Mouse (Mus musculus): ENCODE data around the gene Eef1akmt2. TPM values are rescaled to one million over a fixed set of nuclear protein-coding genes. Genes with fewer than 3 reads are reported as not detected.

The Eef1akmt2 gene
- polyA plus RNA-seq, 1 experiment from 2014 or later: 66.5 TPM

DNA sequence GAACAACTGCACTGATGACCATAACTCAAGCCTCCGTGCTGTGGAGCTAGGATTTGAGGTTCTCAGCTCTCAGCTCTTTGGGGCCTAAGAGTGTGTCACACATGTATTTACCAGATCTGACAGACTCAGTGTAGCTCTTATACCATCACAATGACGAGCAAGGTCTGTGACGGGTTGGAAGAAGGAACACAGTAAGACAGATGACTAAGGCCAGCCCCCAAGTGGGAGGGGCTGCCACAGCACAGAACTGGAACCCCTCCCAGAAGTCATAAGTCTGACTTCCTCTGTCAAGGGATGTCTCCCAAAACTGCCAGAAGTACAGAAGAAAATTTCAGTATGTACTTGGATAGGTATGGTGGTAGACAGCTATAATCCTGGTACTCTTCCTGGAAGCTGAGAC, 48.5 kb downstream of the Eef1akmt2 start:
- ATAC-seq (ENCODE audit: insufficient read depth, low FRiP score, low TSS enrichment) (no peak), DNase-seq (ENCODE audit: low spot score) (no peak)
- WGBS: 75% methylated on average over 3 of the region's 3 CpGs
- no peak overlapping the region for H3K4me2 ChIP-seq (ENCODE audit: low read depth)
- no peaks in the 10 kb centered on the region; the same call in 1 of the 2 replicates for H3K36me3 ChIP-seq (ENCODE audit: control insufficient read depth, insufficient read depth, low read length)
- H3K4me1 ChIP-seq (ENCODE audit: control insufficient read depth, insufficient read depth, low read length): peaks cover 27% of the 10 kb centered on the region
- H3K27ac ChIP-seq (ENCODE audit: low read depth, low read length): no peak overlapping the region
- no peak overlapping the region for H3K4me3 ChIP-seq (ENCODE audit: low read depth, low read length)
- no peaks in the 10 kb centered on the region for H3K9me3 ChIP-seq (ENCODE audit: control insufficient read depth, low read length)
- H3K9ac ChIP-seq (ENCODE audit: low read length): no peak overlapping the region
- H3K27me3 ChIP-seq (ENCODE audit: control insufficient read depth, insufficient read depth, low read length): no peaks in the 10 kb centered on the region

DNA sequence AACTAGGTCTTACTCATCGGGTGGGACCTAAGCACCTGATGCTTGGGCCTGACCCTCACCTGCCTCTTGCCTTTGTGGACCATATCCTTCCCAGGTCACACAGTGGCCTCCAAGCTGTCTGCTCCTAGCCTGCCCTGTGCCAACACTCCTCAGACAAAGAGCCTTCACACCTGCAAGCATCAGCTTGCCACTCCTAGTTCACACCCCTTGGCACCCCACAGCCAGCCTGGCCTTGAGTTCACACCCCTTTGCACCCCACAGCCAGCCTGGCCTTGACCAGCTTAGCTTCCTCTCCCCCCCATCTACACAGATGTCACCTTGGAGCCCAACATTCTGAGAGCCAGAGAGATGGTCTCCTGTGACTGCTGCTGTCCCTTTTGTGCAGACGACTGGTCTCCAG, 49.1 kb downstream of the Eef1akmt2 start:
- H3K4me3 ChIP-seq (ENCODE audit: low read depth, low read length): no peak overlapping the region
- no peak overlapping the region for H3K4me2 ChIP-seq (ENCODE audit: low read depth)
- H3K27me3 ChIP-seq (ENCODE audit: control insufficient read depth, insufficient read depth, low read length): no peaks in the 10 kb centered on the region
- H3K27ac ChIP-seq (ENCODE audit: low read depth, low read length): no peak overlapping the region
- H3K4me1 ChIP-seq (ENCODE audit: control insufficient read depth, insufficient read depth, low read length): peaks cover 22% of the 10 kb centered on the region
- no peak overlapping the region for H3K9ac ChIP-seq (ENCODE audit: low read length)
- DNase-seq (ENCODE audit: low spot score) (no peak), ATAC-seq (ENCODE audit: insufficient read depth, low FRiP score, low TSS enrichment) (no peak)
- WGBS: 94% methylated on average over 2 of the region's 2 CpGs
- no peaks in the 10 kb centered on the region; the same call in 1 of the 2 replicates for H3K36me3 ChIP-seq (ENCODE audit: control insufficient read depth, insufficient read depth, low read length)
- no peaks in the 10 kb centered on the region for H3K9me3 ChIP-seq (ENCODE audit: control insufficient read depth, low read length)

DNA sequence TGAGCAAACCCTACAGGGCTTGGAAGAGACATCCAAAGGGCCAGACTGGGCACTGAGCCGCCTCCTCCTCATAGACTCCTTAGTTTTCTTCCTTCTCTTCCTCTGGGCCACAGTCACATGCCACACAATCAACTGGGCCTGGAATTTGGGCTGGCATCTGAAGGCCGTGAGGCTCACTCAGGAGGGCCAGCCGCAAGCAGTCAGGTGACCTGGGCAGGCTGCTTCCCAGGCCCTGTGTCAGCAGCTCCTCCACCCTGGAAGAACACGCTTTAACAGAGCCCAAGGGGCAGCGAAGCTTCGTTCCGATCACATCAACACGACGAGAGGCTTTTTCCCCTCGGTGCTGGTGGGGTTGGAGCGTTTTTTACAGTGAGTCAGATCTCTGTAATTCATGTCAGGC, 49.8 kb downstream of the Eef1akmt2 start:
- Histone ChIP-seq H3K9ac (ENCODE audit: low read length) (no peak overlapping the region; the same call in 1 of the 2 replicates), H3K9me3 (ENCODE audit: control insufficient read depth, low read length) (no peaks in the 10 kb centered on the region), H3K4me2 (ENCODE audit: low read depth) (no peak overlapping the region), H3K4me3 (ENCODE audit: low read depth, low read length) (no peak overlapping the region), H3K27ac (ENCODE audit: low read depth, low read length) (no peak overlapping the region), H3K4me1 (ENCODE audit: control insufficient read depth, insufficient read depth, low read length) (peaks cover 16% of the 10 kb centered on the region), H3K36me3 (ENCODE audit: control insufficient read depth, insufficient read depth, low read length) (no peaks in the 10 kb centered on the region; the same call in 1 of the 2 replicates), H3K27me3 (ENCODE audit: control insufficient read depth, insufficient read depth, low read length) (no peaks in the 10 kb centered on the region)
- ATAC-seq (ENCODE audit: insufficient read depth, low FRiP score, low TSS enrichment): no peak
- 90% methylated on average over 11 of the region's 11 CpGs for WGBS
- no peak for DNase-seq (ENCODE audit: low spot score)

DNA sequence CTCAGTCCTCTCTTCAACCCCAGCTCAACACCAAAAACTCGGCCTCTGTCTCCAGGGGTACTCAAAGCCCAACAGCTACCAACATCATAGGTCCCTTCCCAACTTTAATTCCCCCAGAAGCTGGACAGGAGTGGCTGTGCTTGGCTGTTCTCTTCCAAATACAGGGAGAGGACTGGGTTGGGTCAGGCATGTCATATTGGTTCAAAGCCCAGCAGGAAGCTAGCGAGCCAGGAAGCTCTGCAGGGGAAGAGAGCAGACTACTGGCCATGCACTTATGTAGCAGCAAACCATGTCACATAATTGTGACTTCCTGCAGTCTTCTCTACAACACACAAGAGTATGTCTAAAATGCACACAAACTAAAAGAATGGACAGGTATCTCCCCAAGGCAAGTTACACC, 50.4 kb downstream of the Eef1akmt2 start:
- no peak overlapping the region for H3K27ac ChIP-seq (ENCODE audit: low read depth, low read length)
- H3K4me1 ChIP-seq (ENCODE audit: control insufficient read depth, insufficient read depth, low read length): peaks cover 10% of the 10 kb centered on the region
- WGBS: 68% methylated on average over 2 of the region's 2 CpGs

DNA sequence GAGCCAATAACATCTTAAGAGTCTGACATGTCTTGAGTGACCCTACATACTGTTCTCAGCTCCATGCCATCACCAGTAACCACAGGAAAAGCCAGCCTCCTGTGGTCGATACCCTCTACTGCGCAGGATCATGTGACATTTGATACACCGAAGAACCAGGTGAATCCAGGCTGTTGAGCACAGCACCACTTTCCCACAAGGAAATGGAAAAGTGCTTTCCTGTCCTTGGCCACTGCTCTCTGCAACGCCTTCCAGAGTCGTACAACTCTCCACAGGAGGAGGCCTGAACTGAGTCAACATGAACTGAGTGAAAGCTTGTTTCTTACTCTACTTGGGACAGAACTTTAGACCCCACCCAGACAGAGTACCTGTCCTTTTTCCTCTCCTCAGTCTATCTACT, 51.0 kb downstream of the Eef1akmt2 start:
- WGBS: 82% methylated on average over 5 of the region's 5 CpGs
- no peak overlapping the region for H3K9ac ChIP-seq (ENCODE audit: low read length)

More for the DNA sequence above, 50.4 kb downstream of the Eef1akmt2 start:
- H3K27me3 ChIP-seq (ENCODE audit: control insufficient read depth, insufficient read depth, low read length): no peaks in the 10 kb centered on the region
- H3K9ac ChIP-seq (ENCODE audit: low read length): no peak overlapping the region
- no peak overlapping the region for H3K4me2 ChIP-seq (ENCODE audit: low read depth)
- no peaks in the 10 kb centered on the region for H3K9me3 ChIP-seq (ENCODE audit: control insufficient read depth, low read length)
- H3K4me3 ChIP-seq (ENCODE audit: low read depth, low read length): no peak overlapping the region
- no peak for ATAC-seq (ENCODE audit: insufficient read depth, low FRiP score, low TSS enrichment)
- DNase-seq (ENCODE audit: low spot score): no peak
- no peaks in the 10 kb centered on the region; the same call in 1 of the 2 replicates for H3K36me3 ChIP-seq (ENCODE audit: control insufficient read depth, insufficient read depth, low read length)

DNA sequence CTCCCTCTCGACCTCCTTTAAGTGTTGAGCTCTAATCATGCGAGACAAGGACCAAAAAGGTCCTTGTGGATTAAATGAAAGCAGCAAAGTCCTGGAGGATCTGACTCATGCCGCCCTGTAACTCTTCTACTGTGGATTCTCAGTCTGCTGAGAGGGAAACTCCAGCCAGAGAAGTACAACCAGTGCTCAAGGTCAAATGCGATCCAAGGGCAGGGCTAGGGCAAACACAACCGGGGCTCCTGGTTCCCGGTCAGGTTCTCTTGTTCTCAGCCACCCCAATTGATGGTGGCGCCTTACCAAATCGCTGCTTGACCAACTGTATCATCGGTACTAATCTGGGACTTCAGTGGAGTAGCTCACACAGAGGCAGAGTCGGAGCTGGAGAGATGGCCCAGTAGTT, 51.6 kb downstream of the Eef1akmt2 start:
- ATAC-seq (ENCODE audit: insufficient read depth, low FRiP score, low TSS enrichment): no peak
- H3K27me3 ChIP-seq (ENCODE audit: control insufficient read depth, insufficient read depth, low read length): no peaks in the 10 kb centered on the region
- no peaks in the 10 kb centered on the region; the same call in 1 of the 2 replicates for H3K36me3 ChIP-seq (ENCODE audit: control insufficient read depth, insufficient read depth, low read length)
- H3K9me3 ChIP-seq (ENCODE audit: control insufficient read depth, low read length): no peaks in the 10 kb centered on the region
- H3K27ac ChIP-seq (ENCODE audit: low read depth, low read length): no peak overlapping the region
- no peak overlapping the region for H3K4me3 ChIP-seq (ENCODE audit: low read depth, low read length)
- 0 out of 2 replicates have a peak, but pooled peaks cover 4% of the 10 kb centered on the region for H3K4me1 ChIP-seq (ENCODE audit: control insufficient read depth, insufficient read depth, low read length)
- WGBS: 91% methylated on average over 10 of the region's 10 CpGs
- DNase-seq (ENCODE audit: low spot score): no peak
- H3K9ac ChIP-seq (ENCODE audit: low read length): no peak overlapping the region
- no peak overlapping the region for H3K4me2 ChIP-seq (ENCODE audit: low read depth)

More for the DNA sequence above, 51.0 kb downstream of the Eef1akmt2 start:
- no peak overlapping the region for H3K4me2 ChIP-seq (ENCODE audit: low read depth)
- H3K36me3 ChIP-seq (ENCODE audit: control insufficient read depth, insufficient read depth, low read length): no peaks in the 10 kb centered on the region; the same call in 1 of the 2 replicates
- peaks cover 4% of the 10 kb centered on the region for H3K4me1 ChIP-seq (ENCODE audit: control insufficient read depth, insufficient read depth, low read length)
- H3K27me3 ChIP-seq (ENCODE audit: control insufficient read depth, insufficient read depth, low read length): no peaks in the 10 kb centered on the region
- H3K27ac ChIP-seq (ENCODE audit: low read depth, low read length): no peak overlapping the region
- DNase-seq (ENCODE audit: low spot score) (no peak), ATAC-seq (ENCODE audit: insufficient read depth, low FRiP score, low TSS enrichment) (no peak)
- H3K4me3 ChIP-seq (ENCODE audit: low read depth, low read length): no peak overlapping the region
- H3K9me3 ChIP-seq (ENCODE audit: control insufficient read depth, low read length): no peaks in the 10 kb centered on the region

DNA sequence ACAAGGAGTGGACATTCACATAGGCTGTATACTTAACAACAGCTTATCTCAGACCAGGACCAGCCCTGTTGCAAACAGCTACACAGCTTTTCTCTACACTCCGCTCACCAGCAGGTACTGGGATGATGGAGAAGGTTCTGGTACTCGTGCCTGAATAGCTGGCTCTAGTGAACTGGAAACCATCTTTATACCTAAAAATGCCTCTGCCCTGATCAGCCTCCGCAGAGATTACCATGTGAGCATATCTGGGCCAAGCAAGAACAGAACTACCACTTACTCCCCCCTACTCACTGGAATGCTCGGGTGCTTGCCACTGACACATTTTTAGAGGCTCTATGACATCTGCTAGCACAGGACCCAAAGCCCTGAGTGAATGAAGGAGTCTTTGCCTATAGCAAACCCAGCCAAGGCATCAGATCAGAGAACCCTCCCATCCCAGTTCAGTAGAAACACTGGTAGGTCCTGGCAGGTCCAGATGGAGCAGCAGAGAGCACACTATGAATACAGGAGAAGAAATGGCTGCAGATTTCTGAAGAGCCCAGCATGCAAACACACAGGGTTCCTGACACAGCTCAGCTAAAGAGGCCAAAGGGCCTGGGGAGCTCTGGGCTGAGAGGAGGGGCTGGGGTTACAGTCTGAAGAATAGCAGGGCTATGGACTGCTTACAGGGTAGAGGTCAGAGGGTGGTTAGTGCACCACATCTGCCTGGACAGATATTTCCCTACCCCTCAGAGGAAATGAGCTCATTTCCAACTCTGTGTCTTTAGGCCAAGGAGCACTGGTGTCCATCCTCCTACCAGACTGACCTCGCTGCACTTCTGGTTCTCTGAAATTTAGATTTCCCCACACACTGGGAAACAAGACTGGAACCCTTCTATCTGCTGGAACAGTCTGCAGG, 53.1 kb downstream of the Eef1akmt2 start:
- no peak for DNase-seq (ENCODE audit: low spot score)
- Histone ChIP-seq H3K4me3 (ENCODE audit: low read depth, low read length) (no peak overlapping the region), H3K4me2 (ENCODE audit: low read depth) (no peak overlapping the region), H3K9me3 (ENCODE audit: control insufficient read depth, low read length) (no peaks in the 10 kb centered on the region), H3K27me3 (ENCODE audit: control insufficient read depth, insufficient read depth, low read length) (no peaks in the 10 kb centered on the region), H3K4me1 (ENCODE audit: control insufficient read depth, insufficient read depth, low read length) (0 out of 2 replicates have a peak, but pooled peaks cover 4% of the 10 kb centered on the region), H3K36me3 (ENCODE audit: control insufficient read depth, insufficient read depth, low read length) (no peaks in the 10 kb centered on the region; the same call in 1 of the 2 replicates), H3K9ac (ENCODE audit: low read length) (no peak overlapping the region), H3K27ac (ENCODE audit: low read depth, low read length) (no peak overlapping the region)
- 87% methylated on average over 5 of the region's 5 CpGs for WGBS
- ATAC-seq (ENCODE audit: insufficient read depth, low FRiP score, low TSS enrichment): no peak

DNA sequence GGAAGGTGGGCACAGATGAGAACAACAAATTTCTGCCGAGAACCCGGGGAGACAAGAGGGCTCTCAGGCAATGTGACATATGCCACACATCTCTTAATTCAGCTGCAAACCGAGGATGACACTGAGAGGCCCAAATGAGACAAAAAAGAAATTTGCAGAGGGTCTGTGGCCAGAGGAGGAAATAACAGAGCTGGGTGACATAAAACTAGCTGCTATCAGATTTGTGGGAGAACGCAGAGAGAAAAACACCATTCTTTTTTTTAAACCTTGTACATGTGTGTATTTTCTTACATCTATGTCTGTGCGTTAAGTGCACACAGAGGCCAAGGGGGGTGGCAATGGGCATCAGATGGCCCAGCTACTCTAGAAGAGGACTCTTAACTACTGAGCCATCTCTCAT, 57.3 kb downstream of the Eef1akmt2 start:
- Histone ChIP-seq H3K27me3 (ENCODE audit: control insufficient read depth, insufficient read depth, low read length) (no peaks in the 10 kb centered on the region), H3K4me3 (ENCODE audit: low read depth, low read length) (no peak overlapping the region), H3K4me1 (ENCODE audit: control insufficient read depth, insufficient read depth, low read length) (peaks cover 3% of the 10 kb centered on the region; the same call in 1 of the 2 replicates), H3K9ac (ENCODE audit: low read length) (no peak overlapping the region), H3K4me2 (ENCODE audit: low read depth) (no peak overlapping the region), H3K36me3 (ENCODE audit: control insufficient read depth, insufficient read depth, low read length) (no peaks in the 10 kb centered on the region), H3K9me3 (ENCODE audit: control insufficient read depth, low read length) (no peaks in the 10 kb centered on the region), H3K27ac (ENCODE audit: low read depth, low read length) (no peak overlapping the region)
- WGBS: 94% methylated on average over 5 of the region's 5 CpGs
- no peak for ATAC-seq (ENCODE audit: insufficient read depth, low FRiP score, low TSS enrichment)
- no peak for DNase-seq (ENCODE audit: low spot score)

DNA sequence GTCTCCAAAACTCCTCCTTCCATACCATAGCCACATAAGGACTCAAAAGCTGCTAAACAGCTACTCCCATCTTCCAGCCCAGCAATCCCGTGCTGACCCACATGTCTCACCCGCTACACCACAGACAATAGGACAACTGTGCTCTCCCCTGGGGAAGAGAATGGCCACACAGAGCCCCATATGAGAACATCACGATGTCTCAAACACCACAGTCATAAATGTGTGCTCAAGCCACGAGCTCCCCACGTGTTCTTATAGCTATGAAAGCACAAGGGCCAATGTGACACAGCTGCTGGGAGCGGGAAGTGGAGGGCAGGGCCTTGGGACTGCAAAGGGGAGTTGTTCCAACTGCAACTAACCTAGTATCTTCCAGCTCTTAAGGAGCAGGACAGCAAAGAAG, 59.0 kb downstream of the Eef1akmt2 start:
- DNase-seq (ENCODE audit: low spot score) (no peak), ATAC-seq (ENCODE audit: insufficient read depth, low FRiP score, low TSS enrichment) (no peak)
- H3K36me3 ChIP-seq (ENCODE audit: control insufficient read depth, insufficient read depth, low read length): no peaks in the 10 kb centered on the region
- H3K4me2 ChIP-seq (ENCODE audit: low read depth): no peak overlapping the region
- H3K9me3 ChIP-seq (ENCODE audit: control insufficient read depth, low read length): no peaks in the 10 kb centered on the region
- H3K27me3 ChIP-seq (ENCODE audit: control insufficient read depth, insufficient read depth, low read length): no peaks in the 10 kb centered on the region
- H3K27ac ChIP-seq (ENCODE audit: low read depth, low read length): no peak overlapping the region
- no peak overlapping the region for H3K9ac ChIP-seq (ENCODE audit: low read length)
- 64% methylated on average over 6 of the region's 6 CpGs for WGBS
- peaks cover 3% of the 10 kb centered on the region; the same call in 1 of the 2 replicates for H3K4me1 ChIP-seq (ENCODE audit: control insufficient read depth, insufficient read depth, low read length)
- H3K4me3 ChIP-seq (ENCODE audit: low read depth, low read length): no peak overlapping the region
